ENCODE assay signal across 23 mouse cellular contexts in genomic region chr16:20511277-20511847, GRCm38 (mm10). TPM values are rescaled to one million over a fixed set of nuclear protein-coding genes. Genes with fewer than 3 reads are reported as not detected.
A peak's percentile ranks its signal among the peaks of the same experiment; 100 is the strongest.
DNase-seq lines count a peak whose midpoint lies in the region; ATAC-seq and TF ChIP-seq lines count a peak whose summit lies in the region.
"Had no signal": no experiment of that assay in that cellular context is flagged by ENCODE, and none has a peak within 500 bp of the region (broad histone marks: within the 10 kb centered on the region; RNA-seq: fewer than 3 reads in every experiment).

No protein-coding gene starts in this region.

- H3K27me3 ChIP-seq in CH12.LX (replicated peaks), result no peaks in the 10 kb centered on the region
- H3K27me3 ChIP-seq in embryonic facial prominence, embryonic 10.5 days (replicated peaks; ENCODE audit: low read depth, poor library complexity, severe bottlenecking), result no peaks in the 10 kb centered on the region
- no peaks in the 10 kb centered on the region for H3K27me3 ChIP-seq in heart, embryonic 10.5 days (ENCODE audit: insufficient read depth, poor library complexity, severe bottlenecking)
- H3K27me3 ChIP-seq: hindbrain, embryonic 12.5 days; hindbrain, embryonic 15.5 days had no signal

- no peak for ATAC-seq in CD4-positive, CD25-positive, alpha-beta regulatory T cell, adult 4 months
- ATAC-seq: forebrain, embryonic 14.5 days; forebrain, postnatal 0 days; intestine, postnatal 0 days had no signal

- no peak for TF ChIP-seq CTCF in CH12.LX (conservative IDR thresholded peaks at IDR 0.05 in 1 of 2, IDR thresholded peaks at IDR 0.05 in 1 of 2; ENCODE audit: low read depth in 2 of 2, low read length in 2 of 2)

- H3K9ac ChIP-seq in CH12.LX (ENCODE audit: insufficient read depth, low read depth), result peak overlapping the region; percentile 34
- H3K9ac ChIP-seq in ES-E14 (ENCODE audit: insufficient read depth, low read depth, low read length, poor library complexity, severe bottlenecking), result no peak overlapping the region; the same call in 1 of the 2 replicates
- H3K9ac ChIP-seq: forebrain, postnatal 0 days; hindbrain, embryonic 12.5 days; hindbrain, embryonic 15.5 days had no signal

- no peaks in the 10 kb centered on the region for H3K79me2 ChIP-seq in CH12.LX (replicated peaks; ENCODE audit: control insufficient read depth, extremely low read depth, insufficient read depth, poor library complexity, severe bottlenecking)

- no peak overlapping the region for H3K27ac ChIP-seq in CH12.LX (ENCODE audit: insufficient read depth, low read depth)
- H3K27ac ChIP-seq in ES-E14 (ENCODE audit: insufficient read depth, low read depth, low read length, poor library complexity, severe bottlenecking), result peak overlapping the region; percentile 71; the same call in 1 of the 2 replicates
- no peak overlapping the region for H3K27ac ChIP-seq in embryonic facial prominence, embryonic 10.5 days (replicated peaks)
- H3K27ac ChIP-seq in heart, embryonic 10.5 days, result no peak overlapping the region
- H3K27ac ChIP-seq: heart, adult 2 months; hindbrain, embryonic 12.5 days; hindbrain, embryonic 15.5 days had no signal

- DNase-seq in CH12.LX (ENCODE audit: extremely low read depth) (peak; percentile 46), ES-E14 (ENCODE audit: low read depth, low spot score) (no peak)
- DNase-seq in embryonic facial prominence, embryonic 10.5 days (ENCODE audit: low spot score), result peak; percentile 7
- peak; percentile 55 for DNase-seq in gonadal fat pad, adult 2 months (ENCODE audit: low read depth)
- DNase-seq in kidney, postnatal 36 days, result no peak
- DNase-seq in heart, embryonic 10.5 days (ENCODE audit: low spot score), result no peak
- DNase-seq: adrenal gland, postnatal 10 days; adrenal gland, postnatal 36 days; B cell, adult 2 months; cerebellum, adult 18-20 months; cerebellum, postnatal 10 days; cerebellum, postnatal 36 days; embryo, embryonic 11 days; forebrain, postnatal 0 days; gastrocnemius, postnatal 25 days; heart, adult 2 months; kidney, adult 2 months had no signal

- H3K9me3 ChIP-seq in CH12.LX (replicated peaks; ENCODE audit: low read length), result no peaks in the 10 kb centered on the region
- H3K9me3 ChIP-seq in ES-E14 (ENCODE audit: control insufficient read depth, insufficient read depth, low read depth, low read length), result no peaks in the 10 kb centered on the region
- H3K9me3 ChIP-seq in embryonic facial prominence, embryonic 10.5 days, result no peaks in the 10 kb centered on the region
- no peaks in the 10 kb centered on the region for H3K9me3 ChIP-seq in heart, embryonic 10.5 days
- H3K9me3 ChIP-seq: hindbrain, embryonic 12.5 days; hindbrain, embryonic 15.5 days had no signal

- H3K4me1 ChIP-seq in CH12.LX (ENCODE audit: control insufficient read depth in 1 of 2, insufficient read depth in 2 of 2), result peaks cover 0 to 15% of the 10 kb centered on the region in 2 experiments; a peak in 3 of 4 replicates
- no peaks in the 10 kb centered on the region; a peak in 1 of 4 replicates for H3K4me1 ChIP-seq in ES-E14 (ENCODE audit: control insufficient read depth in 2 of 2, insufficient read depth in 2 of 2, low read length in 2 of 2, poor library complexity in 1 of 2)
- H3K4me1 ChIP-seq in embryonic facial prominence, embryonic 10.5 days, result peaks cover 2% of the 10 kb centered on the region; the same call in 1 of the 2 replicates
- 0 out of 2 replicates have a peak, but pooled peaks cover 2% of the 10 kb centered on the region for H3K4me1 ChIP-seq in heart, embryonic 10.5 days

- no peak overlapping the region for H3K4me3 ChIP-seq in CH12.LX (replicated peaks in 1 of 3; ENCODE audit: low read depth in 2 of 3, low read length in 2 of 3, poor library complexity in 1 of 3)
- no peak overlapping the region for H3K4me3 ChIP-seq in ES-E14 (ENCODE audit: insufficient read depth in 1 of 2, low read depth in 1 of 2, low read length in 2 of 2, poor library complexity in 1 of 2, severe bottlenecking in 1 of 2)
- no peak overlapping the region for H3K4me3 ChIP-seq in embryonic facial prominence, embryonic 10.5 days
- H3K4me3 ChIP-seq in heart, embryonic 10.5 days, result no peak overlapping the region
- H3K4me3 ChIP-seq: heart, adult 2 months; hindbrain, embryonic 12.5 days; hindbrain, embryonic 15.5 days had no signal

- in situ Hi-C loops in CH12.LX (cut with MboI; ENCODE audit: low pct_ligation_motif_present, low pct_unique_long_range_greater_than_20kb, low sequenced_read_pairs) (no loop called here), ES-E14 (cut with MboI; ENCODE audit: low sequenced_read_pairs in 2 of 2, unreplicated experiment in 2 of 2) (no loop called here)

- peak; percentile 76 for TF ChIP-seq EP300 in CH12.LX (IDR thresholded peaks at IDR 0.05; ENCODE audit: low read length)

- H3K4me2 ChIP-seq in CH12.LX (ENCODE audit: insufficient read depth, low read depth, poor library complexity, severe bottlenecking), result peak overlapping the region; percentile 35; the same call in 1 of the 2 replicates
- H3K4me2 ChIP-seq: heart, embryonic 11.5 days; hindbrain, embryonic 12.5 days; hindbrain, embryonic 15.5 days had no signal

- H3K36me3 ChIP-seq in CH12.LX (replicated peaks in 1 of 2; ENCODE audit: control insufficient read depth in 1 of 2, insufficient read depth in 1 of 2, low read length in 1 of 2) (peaks cover 49 to 60% of the 10 kb centered on the region in 2 experiments), ES-E14 (ENCODE audit: control insufficient read depth, insufficient read depth, low read length, poor library complexity, severe bottlenecking) (peaks cover 47% of the 10 kb centered on the region)
- H3K36me3 ChIP-seq in embryonic facial prominence, embryonic 10.5 days (replicated peaks), result peaks cover 54% of the 10 kb centered on the region
- H3K36me3 ChIP-seq in heart, embryonic 10.5 days, result peaks cover 51% of the 10 kb centered on the region

- TF ChIP-seq POLR2A in CH12.LX (IDR thresholded peaks at IDR 0.05; ENCODE audit: low read depth, low read length), result no peak

- dilution Hi-C loops in CH12.LX (cut with MboI; ENCODE audit: extremely low pct_ligation_motif_present, extremely low pct_unique_long_range_greater_than_20kb, low sequenced_read_pairs), result no loop called here

- no peak for TF ChIP-seq RAD21 in CH12.LX (IDR thresholded peaks at IDR 0.05; ENCODE audit: low read depth, low read length)

- WGBS in embryonic facial prominence, embryonic 10.5 days, result 87% methylated on average over 7 of the region's 7 CpGs
- WGBS in heart, embryonic 10.5 days, result 93% methylated on average over 7 of the region's 7 CpGs

TF ChIP-seq in CH12.LX, 34 proteins besides CTCF, POLR2A, EP300 and RAD21 (continues in another document):
- TF ChIP-seq JUN (IDR thresholded peaks at IDR 0.05; ENCODE audit: insufficient read depth, low read depth, low read length) (no peak), CHD2 (IDR thresholded peaks at IDR 0.05; ENCODE audit: low read length) (peak; percentile 42; the same call in 1 of the 2 replicates), BHLHE40 (IDR thresholded peaks at IDR 0.05; ENCODE audit: low read depth, low read length) (0 out of 2 replicates have a peak, but pooled peaks have one; percentile 20)

TF ChIP-seq in ES-E14, 5 proteins besides CTCF, POLR2A, EP300 and RAD21 (continues in another document):
- TF ChIP-seq ZNF384 (IDR thresholded peaks at IDR 0.05; ENCODE audit: low read depth, low read length) (no peak), CHD2 (IDR thresholded peaks at IDR 0.05; ENCODE audit: low read depth, low read length) (no peak), HCFC1 (IDR thresholded peaks at IDR 0.05; ENCODE audit: borderline replicate concordance, insufficient read depth, low read length) (no peak), MAFK (IDR thresholded peaks at IDR 0.05; ENCODE audit: insufficient read depth, low read depth, low read length) (no peak)

RNA-seq across cellular contexts. Expression of gene Dvl3, which starts 5.4 kb away (rescaled TPM):
- 7.6 and 7.7 TPM in 2 replicates for total RNA-seq in CH12.LX (2012; rRNA removed)
- total RNA-seq in CH12.LX (2014; rRNA removed), result 1.8 and 1.9 TPM in 2 replicates
- 14.8 and 16.9 TPM in 2 replicates for polyA plus RNA-seq in CH12.LX (2012; ENCODE audit: insufficient read length, low read depth)
- 10.6 and 10.8 TPM in 2 replicates for total RNA-seq in ES-E14 (2012; rRNA removed)
- polyA plus RNA-seq in embryonic facial prominence, embryonic 10.5 days (2016; fragmentation: Nextera tagmentation; extraction: Ambion mirVana), result 33.0 and 35.1 TPM in 2 replicates
- 23.2 and 39.0 TPM in 2 replicates for polyA plus RNA-seq in gonadal fat pad, adult 2 months (2012; rRNA removed)
- polyA plus RNA-seq in CD4-positive, CD25-positive, alpha-beta regulatory T cell, adult 4 months (2017; shearing (Covaris generic)), result 10 to 100 TPM; 14.7 to 17.8 TPM
- polyA plus RNA-seq in heart, embryonic 10.5 days (2016; fragmentation: Nextera tagmentation; extraction: Ambion mirVana), result 24.0 and 28.6 TPM in 2 replicates

RNA-seq across cellular contexts. Expression of gene Eif2b5, which starts 12.7 kb away (rescaled TPM):
- total RNA-seq in CH12.LX (2012; rRNA removed) (179 and 208 TPM in 2 replicates), CH12.LX (2014; rRNA removed) (183 and 203 TPM in 2 replicates), ES-E14 (2012; rRNA removed) (159 and 173 TPM in 2 replicates)
- polyA plus RNA-seq in CH12.LX (2012; ENCODE audit: insufficient read length, low read depth), result 139 and 151 TPM in 2 replicates
- 157 and 169 TPM in 2 replicates for polyA plus RNA-seq in embryonic facial prominence, embryonic 10.5 days (2016; fragmentation: Nextera tagmentation; extraction: Ambion mirVana)
- 32.6 and 36.2 TPM in 2 replicates for polyA plus RNA-seq in gonadal fat pad, adult 2 months (2012; rRNA removed)
- polyA plus RNA-seq in CD4-positive, CD25-positive, alpha-beta regulatory T cell, adult 4 months (2017; shearing (Covaris generic)), result 10 to 100 TPM; 12.0 to 16.3 TPM
- 107 and 125 TPM in 2 replicates for polyA plus RNA-seq in heart, embryonic 10.5 days (2016; fragmentation: Nextera tagmentation; extraction: Ambion mirVana)

RNA-seq across cellular contexts. Expression of gene Ap2m1, which starts 23.9 kb away (rescaled TPM):
- total RNA-seq in CH12.LX (2012; rRNA removed) (315 and 343 TPM in 2 replicates), CH12.LX (2014; rRNA removed) (375 and 415 TPM in 2 replicates), ES-E14 (2012; rRNA removed) (170 and 236 TPM in 2 replicates)
- 304 and 319 TPM in 2 replicates for polyA plus RNA-seq in CH12.LX (2012; ENCODE audit: insufficient read length, low read depth)
- polyA plus RNA-seq in embryonic facial prominence, embryonic 10.5 days (2016; fragmentation: Nextera tagmentation; extraction: Ambion mirVana), result 604 and 650 TPM in 2 replicates
- polyA plus RNA-seq in gonadal fat pad, adult 2 months (2012; rRNA removed), result 328 and 405 TPM in 2 replicates
- 100 to 1,000 TPM; 452 to 618 TPM for polyA plus RNA-seq in CD4-positive, CD25-positive, alpha-beta regulatory T cell, adult 4 months (2017; shearing (Covaris generic))
- 529 and 565 TPM in 2 replicates for polyA plus RNA-seq in heart, embryonic 10.5 days (2016; fragmentation: Nextera tagmentation; extraction: Ambion mirVana)

RNA-seq across cellular contexts. Expression of gene Abcf3, which starts 37.0 kb away (rescaled TPM):
- total RNA-seq in CH12.LX (2012; rRNA removed) (48.6 and 61.4 TPM in 2 replicates), CH12.LX (2014; rRNA removed) (46.9 and 55.7 TPM in 2 replicates), ES-E14 (2012; rRNA removed) (49.8 and 64.0 TPM in 2 replicates)
- 98.0 and 98.9 TPM in 2 replicates for polyA plus RNA-seq in CH12.LX (2012; ENCODE audit: insufficient read length, low read depth)
- polyA plus RNA-seq in embryonic facial prominence, embryonic 10.5 days (2016; fragmentation: Nextera tagmentation; extraction: Ambion mirVana), result 57.2 and 59.6 TPM in 2 replicates
- polyA plus RNA-seq in gonadal fat pad, adult 2 months (2012; rRNA removed), result 52.0 and 59.4 TPM in 2 replicates
- polyA plus RNA-seq in CD4-positive, CD25-positive, alpha-beta regulatory T cell, adult 4 months (2017; shearing (Covaris generic)), result 10 to 100 TPM; 74.2 to 95.0 TPM
- polyA plus RNA-seq in heart, embryonic 10.5 days (2016; fragmentation: Nextera tagmentation; extraction: Ambion mirVana), result 49.9 and 51.7 TPM in 2 replicates

Comparison
In these comparisons a context has a peak if more than half of its experiments do, and no peak if none do; other contexts are left out.
1. DNase-seq: peak in CH12.LX (single experiment), embryonic facial prominence, embryonic 10.5 days (single experiment) and gonadal fat pad, adult 2 months (single experiment); none in ES-E14 (single experiment), kidney, postnatal 36 days (0 of 2) and heart, embryonic 10.5 days (single experiment).